Mouse (Mus musculus) 3T3-L1 (cell line): Measurements from ENCODE around the gene Abcc2.
A peak's percentile ranks its signal among the peaks of the same experiment; 100 is the strongest.

Experiments used
- DNase-seq: peaks from one replicate; pipeline ENCODE4 v3.0.0-alpha.2; 2015; ENCODE audit warnings: low read depth, low spot score

The Abcc2 gene

GRCm38 (mm10) chr19:43780391-43780790 is 1.6 kb upstream of the Abcc2 start:
- DNase-seq = no peak

DNA sequence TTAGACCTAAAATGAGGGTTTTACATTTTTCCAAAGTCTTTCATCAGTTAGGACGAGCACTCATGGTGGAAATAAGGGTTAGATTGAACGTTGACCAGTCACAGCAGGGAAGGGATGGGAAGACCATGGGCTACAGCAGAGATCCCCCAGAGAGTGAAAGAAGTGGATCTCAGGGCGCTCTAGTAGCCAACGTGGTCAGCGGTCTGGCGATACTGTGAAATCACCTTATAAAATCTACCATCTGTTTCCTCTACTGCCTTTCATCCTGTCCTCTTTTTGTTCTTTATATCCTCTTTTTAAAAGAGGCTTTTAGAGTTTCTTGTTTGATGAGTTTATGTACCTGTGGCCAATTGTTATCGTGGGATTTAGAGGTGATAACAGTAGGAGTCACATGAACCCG is 2.8 kb downstream of the Abcc2 start:
- no peak for DNase-seq

- no peak for DNase-seq
Observed at GRCm38 (mm10) chr19:43786249-43787026, 4.4 kb downstream of the Abcc2 start.

DNA sequence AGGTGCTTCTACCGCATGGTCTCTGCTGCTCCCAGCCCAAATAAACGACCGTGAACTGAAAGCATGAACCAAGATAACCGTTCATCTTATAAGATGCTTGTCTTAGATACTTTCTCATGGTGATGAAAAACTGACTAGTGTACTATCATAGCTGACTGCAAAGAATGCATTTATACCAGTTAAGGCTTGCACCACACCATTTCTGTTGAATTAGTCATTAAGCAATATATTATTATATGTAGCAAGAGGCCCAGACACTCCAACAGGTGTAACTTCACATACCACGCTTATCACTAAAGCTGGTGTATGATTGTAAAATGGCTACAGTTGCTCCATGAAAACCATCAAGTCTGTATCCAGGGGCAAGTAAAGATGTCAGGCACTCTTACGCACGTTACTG is 7.8 kb downstream of the Abcc2 start:
- DNase-seq = no peak

GRCm38 (mm10) chr19:43792537-43792936 is 10.5 kb downstream of the Abcc2 start:
- DNase-seq = no peak

DNA sequence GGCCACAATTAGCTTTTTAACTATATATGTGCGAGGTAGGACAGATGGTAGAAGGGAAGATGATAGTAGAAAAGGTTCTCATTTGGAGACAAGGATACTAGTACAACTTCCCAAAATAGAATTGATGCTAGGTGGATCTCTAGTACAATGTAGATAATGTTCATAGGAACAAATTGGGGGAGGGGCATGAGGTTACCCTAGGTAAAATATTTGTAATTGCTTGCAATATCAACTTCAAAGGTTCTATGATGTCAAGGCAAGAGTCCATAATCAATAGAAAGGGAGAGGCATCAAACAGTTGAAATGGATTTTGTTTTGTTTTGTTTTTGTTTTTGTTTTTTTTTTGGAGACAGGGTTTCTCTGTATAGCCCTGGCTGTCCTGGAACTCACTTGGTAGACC is 12.0 kb downstream of the Abcc2 start:
- DNase-seq = no peak

GRCm38 (mm10) chr19:43795511-43795910 is 13.5 kb downstream of the Abcc2 start:
- no peak for DNase-seq

- DNase-seq = no peak
Observed at GRCm38 (mm10) chr19:43797216-43797615, 15.2 kb downstream of the Abcc2 start.

DNA sequence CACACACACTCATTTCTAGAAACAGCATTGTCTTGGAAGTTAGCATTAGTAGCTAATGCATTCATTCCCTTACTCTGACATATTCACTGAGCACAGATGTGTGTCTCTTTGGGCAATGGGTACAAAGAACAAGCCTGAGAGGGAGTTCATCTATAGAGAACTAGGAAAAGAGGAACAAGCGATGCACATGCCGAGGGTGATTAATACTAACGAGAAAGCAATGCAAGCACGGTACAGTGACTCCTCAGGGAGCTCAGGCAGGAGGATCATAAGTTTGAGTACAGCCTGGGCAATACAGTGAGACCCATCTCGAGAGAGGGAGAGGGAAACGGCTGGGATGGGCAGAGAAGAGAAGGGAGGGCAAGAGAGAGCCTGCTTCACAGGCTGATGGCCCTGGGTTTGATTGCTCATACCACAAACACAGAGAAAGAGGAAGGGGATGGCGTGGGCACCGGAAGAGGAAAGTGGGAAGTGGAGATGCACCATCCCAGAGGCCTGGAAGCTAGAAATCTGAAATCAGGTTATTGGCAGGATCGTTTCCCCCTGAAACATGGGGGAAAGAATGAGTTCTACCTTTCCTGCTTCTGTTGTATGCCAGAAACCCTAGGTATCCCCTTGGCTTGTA is 19.5 kb downstream of the Abcc2 start:
- DNase-seq = no peak

DNA sequence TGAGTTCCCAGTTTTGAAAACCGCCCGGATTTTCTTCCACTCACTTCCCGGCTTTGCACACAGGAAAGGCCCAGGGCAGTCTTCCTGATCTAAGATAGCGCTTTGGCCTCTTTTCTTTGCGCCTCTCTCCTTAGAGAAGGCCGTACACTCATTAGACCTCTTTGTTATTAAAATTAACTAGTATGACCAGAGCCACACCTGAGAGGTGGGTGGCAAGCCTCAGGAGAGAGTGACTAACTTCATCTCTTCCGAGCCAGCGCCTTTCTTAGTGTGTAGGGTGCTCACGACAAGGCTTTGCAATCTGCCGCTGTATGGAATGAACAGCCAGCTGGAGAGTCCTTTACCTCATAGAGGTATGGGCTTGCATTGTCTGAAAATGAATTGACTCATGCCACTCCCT is 21.9 kb downstream of the Abcc2 start:
- DNase-seq = no peak

GRCm38 (mm10) chr19:43809331-43809730 is 27.3 kb downstream of the Abcc2 start:
- DNase-seq = no peak

- DNase-seq = no peak
Observed at GRCm38 (mm10) chr19:43811419-43811818, 29.4 kb downstream of the Abcc2 start.

DNA sequence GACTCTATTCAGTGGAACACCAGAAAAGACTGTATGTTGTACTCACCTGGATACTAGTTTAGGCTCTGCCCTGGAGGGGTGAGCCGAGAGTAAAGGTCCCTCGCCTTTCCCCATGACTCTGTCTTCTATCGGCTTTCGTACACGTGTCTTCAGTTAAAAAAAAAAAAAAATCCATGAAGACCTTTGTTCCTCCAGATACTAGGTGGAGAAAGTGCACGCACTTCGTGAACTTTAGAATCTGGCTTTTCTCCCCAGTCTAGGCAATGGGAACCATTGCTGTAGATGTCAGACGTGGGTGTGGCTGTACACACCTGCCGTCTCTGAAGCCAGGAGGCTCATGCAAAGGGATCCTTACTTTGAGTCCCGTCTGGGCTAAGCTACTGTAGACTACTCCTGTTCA is 31.3 kb downstream of the Abcc2 start:
- no peak for DNase-seq

GRCm38 (mm10) chr19:43815661-43816414 is 33.8 kb downstream of the Abcc2 start:
- peak; percentile 14 for DNase-seq

- no peak for DNase-seq
Observed at GRCm38 (mm10) chr19:43826855-43827254, 44.9 kb downstream of the Abcc2 start.

DNA sequence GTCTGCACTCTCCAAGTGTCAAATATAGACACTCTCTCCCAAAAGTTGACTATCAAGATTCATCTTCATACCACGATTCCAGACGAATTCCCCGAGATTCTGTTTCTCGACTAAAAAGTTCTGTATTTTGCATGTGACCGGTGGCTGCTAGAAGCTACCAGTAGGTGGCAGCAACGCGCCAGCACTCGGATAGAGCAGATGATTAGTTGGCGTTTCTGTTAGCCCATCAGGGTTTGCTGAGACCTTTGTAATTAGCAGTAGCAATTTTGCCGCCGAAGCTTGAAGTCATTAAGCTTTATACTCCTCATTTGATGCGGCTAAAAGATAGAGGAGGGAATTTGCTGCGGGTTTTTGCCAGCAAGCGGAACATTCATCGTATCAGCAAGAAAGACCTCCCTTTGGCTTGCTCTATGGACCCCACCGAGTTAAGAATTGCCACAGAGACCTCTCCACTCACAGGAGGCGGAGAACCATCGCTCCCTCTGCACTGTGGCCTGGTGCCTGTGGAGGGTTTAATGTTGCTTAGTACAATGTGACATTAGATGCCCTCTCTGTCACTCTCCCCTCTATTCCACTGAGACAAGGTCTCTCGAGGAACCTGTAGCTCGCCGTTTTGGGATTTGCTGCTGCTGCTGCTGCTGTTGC is 50.6 kb downstream of the Abcc2 start:
- DNase-seq = peak; percentile 84

DNA sequence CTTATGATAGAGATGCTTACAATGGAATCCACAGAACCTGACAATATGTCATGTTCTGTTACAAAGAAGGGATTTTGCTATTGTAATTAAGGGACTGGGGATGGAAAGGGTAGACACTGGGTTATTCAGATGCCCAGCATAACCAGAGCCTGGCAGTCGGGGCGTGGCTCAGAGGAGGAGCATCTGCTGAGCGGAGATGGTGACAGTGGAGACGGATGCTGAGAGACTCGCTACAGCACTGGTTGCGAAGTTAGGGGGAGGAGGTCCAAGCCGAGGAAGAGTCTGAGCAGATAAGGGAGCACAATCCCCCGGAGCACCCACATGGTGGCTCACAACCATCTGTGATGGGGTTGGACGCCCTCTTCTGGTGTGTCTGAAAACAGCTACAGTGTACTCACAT is 61.2 kb downstream of the Abcc2 start:
- DNase-seq = no peak

GRCm38 (mm10) chr19:43845331-43845908 is 63.4 kb downstream of the Abcc2 start:
- no peak for DNase-seq

- no peak for DNase-seq
Observed at GRCm38 (mm10) chr19:43847056-43847455, 65.1 kb downstream of the Abcc2 start.

DNA sequence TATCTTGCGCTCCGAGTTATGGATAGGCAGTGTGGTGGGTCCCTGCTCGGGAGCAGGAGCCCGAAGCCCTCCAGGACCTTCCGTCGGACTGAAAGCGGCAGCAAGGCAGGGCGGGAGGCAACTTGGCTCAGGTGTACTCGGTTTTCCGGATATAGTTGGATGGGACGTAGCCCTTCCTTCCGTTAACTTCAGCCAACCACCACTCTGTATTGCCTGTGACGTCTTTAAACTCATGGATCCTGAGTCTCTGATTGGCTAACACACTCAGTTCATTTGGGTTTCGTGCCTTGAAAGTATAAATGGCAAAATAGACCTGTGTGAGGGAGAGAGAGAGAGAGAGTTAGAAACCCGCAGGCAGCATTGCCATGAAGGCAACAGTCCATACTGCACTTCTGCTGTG is 66.0 kb downstream of the Abcc2 start:
- no peak for DNase-seq

DNA sequence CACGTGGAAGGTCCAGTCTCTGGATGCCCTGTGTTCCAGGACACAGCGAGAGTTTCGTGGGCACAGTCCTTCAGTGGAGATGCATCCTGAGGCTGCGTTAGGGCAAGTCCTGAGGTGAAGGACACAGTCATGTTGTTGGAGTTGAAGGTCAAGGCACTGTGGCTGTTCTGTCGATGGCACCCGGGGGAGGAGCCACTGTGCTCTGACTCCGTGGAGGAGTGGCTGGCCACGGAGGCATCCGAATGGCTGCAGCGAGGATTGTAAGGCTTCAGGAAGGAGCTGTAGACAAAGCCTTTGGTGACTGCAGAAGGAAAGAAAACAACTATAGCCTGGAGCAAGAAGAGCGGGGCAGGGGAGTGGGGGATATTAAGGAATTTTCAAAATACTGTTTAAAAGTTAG is 68.0 kb downstream of the Abcc2 start:
- no peak for DNase-seq
